ENCODE assay signal across 11 mouse cellular contexts in genomic region chr17:29050791-29051190, GRCm38 (mm10). TPM values are rescaled to one million over a fixed set of nuclear protein-coding genes. Genes with fewer than 3 reads are reported as not detected.
DNase-seq lines count a peak whose midpoint lies in the region; ATAC-seq and TF ChIP-seq lines count a peak whose summit lies in the region.
"Had no signal": no experiment of that assay in that cellular context is flagged by ENCODE, and none has a peak within 500 bp of the region (broad histone marks: within the 10 kb centered on the region; RNA-seq: fewer than 3 reads in every experiment).

No protein-coding gene starts in this region.

- no peak for ATAC-seq in lung, postnatal 0 days
- no peak for ATAC-seq in heart, postnatal 0 days (ENCODE audit: insufficient read depth, low read depth)

- no peak overlapping the region for H3K4me2 ChIP-seq in lung, postnatal 0 days (replicated peaks; ENCODE audit: low read depth, low read length)
- H3K4me2 ChIP-seq in heart, postnatal 0 days (ENCODE audit: low read depth, low read length), result peak overlapping the region; percentile 38
- H3K4me2 ChIP-seq: lung, embryonic 15.5 days had no signal

- H3K9ac ChIP-seq in lung, postnatal 0 days (replicated peaks; ENCODE audit: low read depth), result 0 out of 2 replicates have a peak overlapping the region, but pooled peaks have one; percentile 2
- H3K9ac ChIP-seq in heart, postnatal 0 days (replicated peaks; ENCODE audit: low read depth, low read length), result no peak overlapping the region
- H3K9ac ChIP-seq: lung, embryonic 15.5 days had no signal

- 26% methylated on average over 14 of the region's 14 CpGs for WGBS in lung, postnatal 0 days
- 23% methylated on average over 14 of the region's 14 CpGs for WGBS in heart, postnatal 0 days

- H3K27me3 ChIP-seq in lung, postnatal 0 days (replicated peaks; ENCODE audit: insufficient read depth, low read length), result no peaks in the 10 kb centered on the region
- H3K27me3 ChIP-seq in heart, postnatal 0 days (ENCODE audit: control insufficient read depth, insufficient read depth, low read length), result no peaks in the 10 kb centered on the region
- H3K27me3 ChIP-seq: lung, embryonic 15.5 days had no signal

- no peak overlapping the region for H3K27ac ChIP-seq in lung, postnatal 0 days (ENCODE audit: low read length)
- H3K27ac ChIP-seq in heart, postnatal 0 days (ENCODE audit: low read depth), result no peak overlapping the region
- H3K27ac ChIP-seq: heart, adult 2 months; lung, embryonic 15.5 days had no signal

- DNase-seq in heart, adult 11 months, result peak; percentile 93
- DNase-seq in heart, postnatal 25 days (ENCODE audit: low spot score), result no peak
- no peak for DNase-seq in lung, postnatal 0 days (ENCODE audit: low spot score)
- DNase-seq in lung, postnatal 14 days, result no peak
- peak; percentile 12 for DNase-seq in heart, postnatal 0 days (ENCODE audit: low spot score)
- DNase-seq in skeletal muscle tissue, adult 2 months (ENCODE audit: low read depth, low spot score), result peak; percentile 71
- DNase-seq in ovary, adult 18-20 months (ENCODE audit: low spot score), result no peak
- no peak for DNase-seq in frontal cortex, postnatal 25 days (ENCODE audit: low spot score in 2 of 2)
- DNase-seq: right cerebral cortex, postnatal 25 days had no signal

- no peaks in the 10 kb centered on the region for H3K36me3 ChIP-seq in lung, postnatal 0 days (ENCODE audit: insufficient read depth, low read length)
- peaks cover 10% of the 10 kb centered on the region; the same call in 1 of the 2 replicates for H3K36me3 ChIP-seq in heart, postnatal 0 days (replicated peaks; ENCODE audit: control insufficient read depth, insufficient read depth, low read length)

- intact Hi-C loops in heart, postnatal 25 days (cut with DNase I), result no loop called here

- H3K9me3 ChIP-seq in lung, postnatal 0 days (ENCODE audit: low read length), result no peaks in the 10 kb centered on the region
- H3K9me3 ChIP-seq in heart, postnatal 0 days (replicated peaks; ENCODE audit: control insufficient read depth, low read length), result no peaks in the 10 kb centered on the region
- H3K9me3 ChIP-seq: lung, embryonic 15.5 days had no signal

- 0 out of 2 replicates have a peak, but pooled peaks cover 3% of the 10 kb centered on the region for H3K4me1 ChIP-seq in lung, postnatal 0 days (ENCODE audit: insufficient read depth, low read depth, low read length)
- peaks cover 19% of the 10 kb centered on the region for H3K4me1 ChIP-seq in heart, postnatal 0 days (ENCODE audit: control insufficient read depth, insufficient read depth)

- TF ChIP-seq CTCF in lung, postnatal 0 days (IDR thresholded peaks at IDR 0.05), result no peak
- no peak for TF ChIP-seq CTCF in heart, postnatal 0 days (IDR thresholded peaks at IDR 0.05; ENCODE audit: low read depth)

- H3K4me3 ChIP-seq in lung, postnatal 0 days (ENCODE audit: low read depth, low read length), result no peak overlapping the region
- H3K4me3 ChIP-seq in heart, postnatal 0 days (ENCODE audit: low read depth, low read length), result no peak overlapping the region
- H3K4me3 ChIP-seq: heart, adult 2 months; lung, embryonic 15.5 days had no signal

- no peak for TF ChIP-seq EP300 in lung, postnatal 0 days (IDR thresholded peaks at IDR 0.05)
- TF ChIP-seq EP300 in heart, postnatal 0 days (IDR thresholded peaks at IDR 0.05; ENCODE audit: low read depth), result no peak

RNA-seq across cellular contexts. Expression of gene Srsf3, which starts 18.4 kb away (rescaled TPM):
- total RNA-seq in heart, postnatal 25 days (2021), result 10 to 100 TPM; 68.9 to 75.4 TPM
- polyA plus RNA-seq in lung, postnatal 0 days (2015; fragmentation: Nextera tagmentation; extraction: Ambion mirVana), result 229 and 238 TPM in 2 replicates
- total RNA-seq in heart, postnatal 0 days (2014; rRNA removed; ENCODE audit: low replicate concordance), result 110 and 151 TPM in 2 replicates
- 202 and 238 TPM in 2 replicates for polyA plus RNA-seq in heart, postnatal 0 days (2015; fragmentation: Nextera tagmentation; extraction: Ambion mirVana)

RNA-seq across cellular contexts. Expression of gene Cdkn1a, which starts 40.0 kb away (rescaled TPM):
- total RNA-seq in heart, postnatal 25 days (2021), result 100 to 1,000 TPM in 1 of 2 experiments, 10 to 100 TPM in 1; 30.1 to 102 TPM
- 106 and 177 TPM in 2 replicates for polyA plus RNA-seq in lung, postnatal 0 days (2015; fragmentation: Nextera tagmentation; extraction: Ambion mirVana)
- 16.7 and 42.8 TPM in 2 replicates for total RNA-seq in heart, postnatal 0 days (2014; rRNA removed; ENCODE audit: low replicate concordance)
- polyA plus RNA-seq in heart, postnatal 0 days (2015; fragmentation: Nextera tagmentation; extraction: Ambion mirVana), result 48.2 and 48.9 TPM in 2 replicates

RNA-seq across cellular contexts. Expression of gene Stk38, which starts 43.0 kb away (rescaled TPM):
- total RNA-seq in heart, postnatal 25 days (2021), result 10 to 100 TPM; 32.8 to 38.2 TPM
- polyA plus RNA-seq in lung, postnatal 0 days (2015; fragmentation: Nextera tagmentation; extraction: Ambion mirVana), result 60.3 and 61.1 TPM in 2 replicates
- total RNA-seq in heart, postnatal 0 days (2014; rRNA removed; ENCODE audit: low replicate concordance), result 49.8 and 50.1 TPM in 2 replicates
- 53.7 and 57.3 TPM in 2 replicates for polyA plus RNA-seq in heart, postnatal 0 days (2015; fragmentation: Nextera tagmentation; extraction: Ambion mirVana)

Comparison
In these comparisons a context has a peak if more than half of its experiments do, and no peak if none do; other contexts are left out.
1. DNase-seq: peak in heart, adult 11 months (single experiment), heart, postnatal 0 days (single experiment) and skeletal muscle tissue, adult 2 months (single experiment); none in heart, postnatal 25 days (single experiment), lung, postnatal 0 days (single experiment), lung, postnatal 14 days (single experiment), ovary, adult 18-20 months (single experiment) and frontal cortex, postnatal 25 days (0 of 2).